Mouse (Mus musculus): ENCODE measurements around the gene Ifnl2. TPM values are rescaled to one million over a fixed set of nuclear protein-coding genes. Genes with fewer than 3 reads are reported as not detected.
A peak's percentile ranks its signal among the peaks of the same experiment; 100 is the strongest.
"Not testable (repeated sequence)": the region's sequence is repeated elsewhere in the genome, so short reads cannot be mapped to it uniquely, and the experiment has no call there.

Gene Ifnl2
- total and polyA plus RNA-seq, 3 experiments, result not detected

DNA sequence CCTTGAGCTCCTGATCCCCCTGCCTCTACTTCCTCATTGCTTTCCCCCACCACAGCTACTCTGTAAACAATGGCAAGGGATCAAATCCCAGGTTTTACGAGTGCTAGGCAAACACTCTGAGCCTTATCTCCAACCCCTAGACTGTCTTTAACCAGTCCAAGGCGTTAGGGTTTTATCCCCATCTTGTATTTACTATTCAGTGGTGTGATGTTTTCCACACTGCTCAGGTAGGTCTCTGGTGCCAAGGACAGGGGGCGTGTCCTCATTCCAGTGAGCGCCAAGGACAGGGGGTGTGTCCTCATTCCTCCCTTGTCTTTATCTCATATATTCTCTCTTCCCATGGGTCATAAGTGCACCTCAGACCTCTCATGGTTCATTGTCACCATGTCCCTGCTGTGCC is 30.3 kb upstream of the Ifnl2 start, which contains the start of gene Sycn:
Sycn (plus strand) TSS at position 360 of the 400 bp plus-strand sequence.
- DNase-seq, result no peak
- no peak within 1 kb of the TSS for H3K9ac ChIP-seq (ENCODE audit: low read depth, low read length)

DNA sequence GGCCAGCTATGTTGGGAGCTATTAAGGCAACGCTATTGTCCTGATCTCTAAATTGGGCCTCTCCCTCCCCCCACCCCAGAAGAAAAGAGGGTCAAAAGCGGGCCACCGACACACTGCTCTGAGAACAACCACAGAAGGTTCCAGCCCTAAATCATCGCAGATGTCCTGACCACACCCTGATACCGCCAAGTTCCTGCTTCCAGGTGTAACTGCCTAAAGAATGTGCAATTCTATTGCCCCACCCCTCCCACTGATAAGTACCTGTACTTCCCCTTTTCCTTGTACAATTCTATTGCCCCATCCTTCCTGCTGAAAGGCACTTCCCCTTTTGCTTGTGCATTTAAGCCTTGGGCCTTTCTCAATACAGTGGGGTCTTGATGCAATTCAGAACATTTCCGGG is 28.6 kb upstream of the Ifnl2 start:
- H3K27me3 ChIP-seq (ENCODE audit: control insufficient read depth, insufficient read depth, low read length); H3K27ac ChIP-seq; intact Hi-C loops (cut with DNase I); H3K4me1 ChIP-seq (ENCODE audit: control insufficient read depth, insufficient read depth, low read length); DNase-seq; H3K4me3 ChIP-seq; H3K9ac ChIP-seq (ENCODE audit: low read depth, low read length); H3K36me3 ChIP-seq (ENCODE audit: control insufficient read depth, insufficient read depth, low read length); H3K79me2 ChIP-seq (replicated peaks; ENCODE audit: control insufficient read depth, insufficient read depth, low read length): not testable (repeated sequence)
- 89% methylated on average over 6 of the region's 6 CpGs for WGBS

More for the DNA sequence above, 30.3 kb upstream of the Ifnl2 start, which contains the start of gene Sycn:
- 59% methylated on average over 4 of the region's 4 CpGs for WGBS
- Histone ChIP-seq H3K79me2 (replicated peaks; ENCODE audit: control insufficient read depth, insufficient read depth, low read length) (no peaks in the 10 kb centered on the region), H3K27ac (no peak within 1 kb of the TSS), H3K4me1 (ENCODE audit: control insufficient read depth, insufficient read depth, low read length) (peaks cover 2% of the 10 kb centered on the region; the same call in 1 of the 2 replicates), H3K27me3 (ENCODE audit: control insufficient read depth, insufficient read depth, low read length) (peaks cover 5% of the 10 kb centered on the region; the same call in 1 of the 2 replicates), H3K4me3 (no peak within 1 kb of the TSS), H3K36me3 (ENCODE audit: control insufficient read depth, insufficient read depth, low read length) (no peaks in the 10 kb centered on the region)
- intact Hi-C loops (cut with DNase I), result no loop called here
- no peak for TF ChIP-seq CTCF (IDR thresholded peaks at IDR 0.05)
- no peak for TF ChIP-seq POLR2A (IDR thresholded peaks at IDR 0.05; ENCODE audit: insufficient read depth, low read depth, low read length)
- TF ChIP-seq EP300 (IDR thresholded peaks at IDR 0.05; ENCODE audit: insufficient read depth, low read depth, low read length), result no peak

DNA sequence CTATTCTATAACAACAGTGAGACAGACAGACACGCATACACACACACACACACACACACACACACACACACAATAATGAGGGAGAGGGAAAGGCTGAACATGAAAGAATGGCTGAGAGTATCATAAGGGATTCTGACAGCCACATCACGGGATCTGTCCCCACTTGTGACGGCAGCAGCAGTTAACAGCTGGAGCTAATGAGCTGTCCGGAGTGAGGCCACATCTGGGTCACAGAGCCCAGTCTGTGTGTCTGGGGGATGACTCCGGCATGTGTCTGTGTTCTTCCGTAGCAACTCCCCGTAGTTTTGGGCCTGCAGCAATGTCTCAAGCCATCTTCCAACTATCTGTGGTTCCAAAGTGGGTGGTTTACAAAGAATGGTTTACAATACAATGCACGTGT is 21.8 kb upstream of the Ifnl2 start:
- no peak overlapping the region for H3K27ac ChIP-seq
- no peak overlapping the region for H3K4me3 ChIP-seq
- 81% methylated on average over 8 of the region's 8 CpGs for WGBS
- no peak overlapping the region for H3K9ac ChIP-seq (ENCODE audit: low read depth, low read length)
- H3K4me1 ChIP-seq (ENCODE audit: control insufficient read depth, insufficient read depth, low read length), result peaks cover 3% of the 10 kb centered on the region
- no peak for DNase-seq
- no peaks in the 10 kb centered on the region for H3K36me3 ChIP-seq (ENCODE audit: control insufficient read depth, insufficient read depth, low read length)
- TF ChIP-seq EP300 (IDR thresholded peaks at IDR 0.05; ENCODE audit: insufficient read depth, low read depth, low read length) (no peak), POLR2A (IDR thresholded peaks at IDR 0.05; ENCODE audit: insufficient read depth, low read depth, low read length) (no peak), CTCF (IDR thresholded peaks at IDR 0.05) (no peak)
- no peaks in the 10 kb centered on the region for H3K27me3 ChIP-seq (ENCODE audit: control insufficient read depth, insufficient read depth, low read length)
- H3K79me2 ChIP-seq (replicated peaks; ENCODE audit: control insufficient read depth, insufficient read depth, low read length), result no peaks in the 10 kb centered on the region
- intact Hi-C loops (cut with DNase I), result no loop called here

DNA sequence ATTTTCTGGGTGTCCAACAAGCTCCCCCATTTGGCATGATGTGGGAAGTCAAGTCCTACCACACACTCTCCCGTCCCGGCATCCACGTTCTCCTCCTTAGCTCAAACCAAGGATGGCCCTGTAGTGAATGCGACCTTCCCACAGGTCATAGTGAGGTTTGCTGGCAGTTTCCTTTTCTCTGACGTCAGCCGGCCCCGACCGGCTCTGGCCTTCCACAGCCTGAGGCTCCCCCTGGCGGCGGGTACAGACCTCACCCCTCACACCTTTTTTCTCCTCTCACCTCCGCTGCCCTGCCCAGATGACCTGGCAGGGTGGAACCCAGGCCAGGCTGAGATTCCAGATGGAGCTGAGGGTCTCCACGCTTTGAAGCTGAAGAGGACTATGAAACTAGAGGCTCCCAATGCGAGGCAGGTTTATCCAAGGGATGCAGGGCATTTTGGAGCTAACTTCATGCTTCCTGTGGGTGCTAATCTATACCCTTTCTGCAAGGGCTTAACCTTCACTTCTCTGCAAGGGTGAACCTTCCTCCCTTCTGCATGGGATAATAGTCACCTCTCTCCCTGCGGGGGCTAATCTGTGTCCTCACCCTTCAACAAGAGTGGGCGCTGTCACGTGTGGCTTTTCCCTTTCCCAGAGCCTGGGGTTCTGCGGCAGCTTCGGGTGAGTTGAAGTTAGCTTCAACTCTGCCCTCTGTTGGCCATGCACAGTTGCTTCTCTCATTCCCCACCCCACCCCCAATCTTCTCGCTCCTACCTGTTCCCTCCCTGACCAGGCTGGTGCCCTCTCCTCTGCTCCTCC is 17.9 kb upstream of the Ifnl2 start:
- peak; percentile 94 for TF ChIP-seq CTCF (IDR thresholded peaks at IDR 0.05)
- TF ChIP-seq POLR2A (IDR thresholded peaks at IDR 0.05; ENCODE audit: insufficient read depth, low read depth, low read length), result no peak

GRCm38 (mm10) chr7:28522536-28522935 is 12.3 kb upstream of the Ifnl2 start, which contains the start of gene Ifnl3:
Gene Ifnl3 (plus strand): TSS chr7:28522836.
- H3K79me2 ChIP-seq (replicated peaks; ENCODE audit: control insufficient read depth, insufficient read depth, low read length); intact Hi-C loops (cut with DNase I); DNase-seq; H3K27ac ChIP-seq; H3K4me1 ChIP-seq (ENCODE audit: control insufficient read depth, insufficient read depth, low read length); H3K36me3 ChIP-seq (ENCODE audit: control insufficient read depth, insufficient read depth, low read length); H3K4me3 ChIP-seq; H3K27me3 ChIP-seq (ENCODE audit: control insufficient read depth, insufficient read depth, low read length); H3K9ac ChIP-seq (ENCODE audit: low read depth, low read length): not testable (repeated sequence)
- WGBS, result 65% methylated on average over 5 of the region's 6 CpGs

More for the DNA sequence above, 17.9 kb upstream of the Ifnl2 start:
- DNase-seq, result peak; percentile 82 to 85
- Histone ChIP-seq H3K27me3 (ENCODE audit: control insufficient read depth, insufficient read depth, low read length) (no peaks in the 10 kb centered on the region), H3K27ac (no peak overlapping the region), H3K9ac (ENCODE audit: low read depth, low read length) (no peak overlapping the region), H3K36me3 (ENCODE audit: control insufficient read depth, insufficient read depth, low read length) (no peaks in the 10 kb centered on the region), H3K79me2 (replicated peaks; ENCODE audit: control insufficient read depth, insufficient read depth, low read length) (no peaks in the 10 kb centered on the region), H3K4me1 (ENCODE audit: control insufficient read depth, insufficient read depth, low read length) (peaks cover 1% of the 10 kb centered on the region; the same call in 1 of the 2 replicates), H3K4me3 (no peak overlapping the region)
- 5% methylated on average over 19 of the region's 19 CpGs for WGBS
- intact Hi-C loops (cut with DNase I), result loop anchor here (1.0 to 5.0 kb wide), 2 partner anchors 74 to 82 kb away; no protein-coding TSS in a partner anchor

- H3K27ac ChIP-seq, result no peak overlapping the region
- no peak for TF ChIP-seq EP300 (IDR thresholded peaks at IDR 0.05; ENCODE audit: insufficient read depth, low read depth, low read length)
- TF ChIP-seq CTCF (IDR thresholded peaks at IDR 0.05), result no peak
- TF ChIP-seq POLR2A (IDR thresholded peaks at IDR 0.05; ENCODE audit: insufficient read depth, low read depth, low read length), result no peak
- no peaks in the 10 kb centered on the region for H3K4me1 ChIP-seq (ENCODE audit: control insufficient read depth, insufficient read depth, low read length)
- no peaks in the 10 kb centered on the region for H3K79me2 ChIP-seq (replicated peaks; ENCODE audit: control insufficient read depth, insufficient read depth, low read length)
- no peaks in the 10 kb centered on the region for H3K36me3 ChIP-seq (ENCODE audit: control insufficient read depth, insufficient read depth, low read length)
- H3K9ac ChIP-seq (ENCODE audit: low read depth, low read length), result no peak overlapping the region
- intact Hi-C loops (cut with DNase I), result no loop called here
- DNase-seq, result no peak
- 60% methylated on average over 8 of the region's 8 CpGs for WGBS
- no peaks in the 10 kb centered on the region for H3K27me3 ChIP-seq (ENCODE audit: control insufficient read depth, insufficient read depth, low read length)
- no peak overlapping the region for H3K4me3 ChIP-seq
These were observed 1.2 kb upstream of the Ifnl2 start for GRCm38 (mm10) chr7:28511441-28511840.

- H3K4me1 ChIP-seq (ENCODE audit: control insufficient read depth, insufficient read depth, low read length); H3K27me3 ChIP-seq (ENCODE audit: control insufficient read depth, insufficient read depth, low read length); H3K79me2 ChIP-seq (replicated peaks; ENCODE audit: control insufficient read depth, insufficient read depth, low read length); DNase-seq; H3K4me3 ChIP-seq; H3K36me3 ChIP-seq (ENCODE audit: control insufficient read depth, insufficient read depth, low read length); H3K9ac ChIP-seq (ENCODE audit: low read depth, low read length); intact Hi-C loops (cut with DNase I); H3K27ac ChIP-seq: not testable (repeated sequence)
- 72% methylated on average over 2 of the region's 2 CpGs for WGBS
These were observed 1.1 kb downstream of the Ifnl2 start for GRCm38 (mm10) chr7:28509121-28509520.

All from heart, adult 2 months (tissue).